Mouse (Mus musculus) testis, adult 2 months (tissue): ENCODE results near the gene Rbm20.

Experiments
- CTCF ChIP-seq: fragments of 200-500 bp; IDR thresholded peaks from 2 replicates; pipeline ENCODE4 v1.5.1; 2012; ENCODE audit warnings: low read depth, mild to moderate bottlenecking, inconsistent platforms, low read length, moderate library complexity; ENCODE audit not compliant: control insufficient read depth, insufficient read depth, insufficient replicate concordance
- POLR2A ChIP-seq: fragments of 200-500 bp; IDR thresholded peaks from 2 replicates; pipeline ENCODE4 v1.6.1; 2012; ENCODE audit warnings: low read depth, mild to moderate bottlenecking, inconsistent platforms, low read length, moderate library complexity; ENCODE audit not compliant: control insufficient read depth

DNA sequence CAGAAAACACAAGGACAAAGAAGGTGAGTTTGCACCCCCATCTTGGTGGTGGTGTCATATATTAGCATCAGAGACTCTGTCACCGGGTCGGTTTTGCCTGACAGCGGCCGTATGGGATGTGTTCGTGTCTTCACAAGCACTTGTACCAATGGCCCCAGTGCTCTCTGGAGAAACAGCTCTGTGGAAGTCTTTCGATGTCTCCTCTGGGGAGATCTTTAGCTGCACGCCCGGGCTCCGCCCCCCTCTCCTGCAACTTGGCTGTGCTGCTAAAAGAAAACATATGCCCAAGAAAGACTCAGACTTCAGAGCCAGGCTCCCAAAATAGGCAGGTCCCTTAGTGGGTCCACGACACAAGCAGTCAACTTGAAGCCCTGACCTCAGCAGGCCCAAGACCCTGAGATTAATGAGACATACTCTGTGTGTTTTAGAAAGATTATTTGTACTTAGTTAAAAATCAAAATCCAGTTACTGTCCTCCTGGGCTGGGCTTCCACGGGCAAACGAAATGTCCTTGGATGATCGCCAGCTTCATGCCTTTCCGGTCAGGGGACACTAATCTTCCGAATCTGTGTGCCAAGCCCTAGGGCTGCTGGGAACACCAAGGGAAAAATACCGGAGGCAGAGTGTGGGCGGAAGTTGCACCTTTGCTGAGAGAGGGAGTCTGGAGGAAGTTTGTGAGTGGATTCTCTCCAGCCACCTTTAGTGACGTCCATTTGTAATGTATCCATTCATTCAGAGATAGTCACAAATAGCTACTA lies 173.2 kb downstream of the Rbm20 start:
- no peak for TF ChIP-seq POLR2A
- TF ChIP-seq CTCF = no peak
